Mouse (Mus musculus) c-Kit-negative CD71-positive TER-119-positive erythroid progenitor cells, embryonic 14.5 days (primary cell): ENCODE measurements around the gene Aes.

Experiments used
- DNase-seq: peaks from one replicate; pipeline ENCODE4 v3.0.0-alpha.2; 2013; ENCODE audit warnings: low read depth, low spot score

The Aes gene

DNA sequence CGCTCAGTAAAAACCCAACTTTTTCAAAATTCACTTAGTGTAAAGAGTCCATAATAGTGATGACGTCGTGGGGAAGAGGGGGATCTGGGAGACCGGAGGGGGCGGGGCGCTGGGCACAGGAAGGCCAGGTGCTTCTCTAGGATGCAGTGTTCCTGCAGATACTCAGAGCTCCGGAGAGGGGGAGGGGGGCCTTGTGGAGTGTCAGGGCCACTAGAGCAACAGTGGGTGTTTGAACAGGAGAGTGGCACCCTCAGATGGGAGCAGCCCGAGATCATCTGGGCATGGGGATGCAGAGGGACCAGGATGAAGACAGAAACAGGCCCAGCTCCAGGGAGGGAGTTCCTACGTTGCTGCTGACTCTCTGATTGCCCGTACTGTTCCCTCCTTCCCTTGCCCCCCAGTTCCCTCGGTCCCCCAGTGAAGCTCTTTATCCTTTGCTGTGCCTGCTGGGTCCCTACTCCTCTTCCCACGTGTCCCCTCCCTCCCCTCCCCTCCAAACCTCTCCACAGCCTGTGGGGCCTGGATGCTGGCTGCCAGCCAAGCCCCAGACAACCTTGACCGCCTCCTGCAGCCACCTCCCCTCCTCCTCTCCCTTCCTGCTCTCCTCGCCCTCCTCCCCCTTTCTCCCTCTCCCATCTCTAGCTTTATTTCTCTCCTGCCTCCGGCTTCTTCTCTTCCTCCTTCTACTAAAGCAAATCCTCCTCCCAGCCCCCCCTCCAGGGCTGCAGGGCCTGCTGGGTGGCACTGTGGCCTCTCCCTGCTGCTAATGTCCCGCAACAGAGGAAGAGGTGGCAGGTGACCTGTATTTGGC, 9.3 kb downstream of the Aes start:
- no peak for DNase-seq

DNA sequence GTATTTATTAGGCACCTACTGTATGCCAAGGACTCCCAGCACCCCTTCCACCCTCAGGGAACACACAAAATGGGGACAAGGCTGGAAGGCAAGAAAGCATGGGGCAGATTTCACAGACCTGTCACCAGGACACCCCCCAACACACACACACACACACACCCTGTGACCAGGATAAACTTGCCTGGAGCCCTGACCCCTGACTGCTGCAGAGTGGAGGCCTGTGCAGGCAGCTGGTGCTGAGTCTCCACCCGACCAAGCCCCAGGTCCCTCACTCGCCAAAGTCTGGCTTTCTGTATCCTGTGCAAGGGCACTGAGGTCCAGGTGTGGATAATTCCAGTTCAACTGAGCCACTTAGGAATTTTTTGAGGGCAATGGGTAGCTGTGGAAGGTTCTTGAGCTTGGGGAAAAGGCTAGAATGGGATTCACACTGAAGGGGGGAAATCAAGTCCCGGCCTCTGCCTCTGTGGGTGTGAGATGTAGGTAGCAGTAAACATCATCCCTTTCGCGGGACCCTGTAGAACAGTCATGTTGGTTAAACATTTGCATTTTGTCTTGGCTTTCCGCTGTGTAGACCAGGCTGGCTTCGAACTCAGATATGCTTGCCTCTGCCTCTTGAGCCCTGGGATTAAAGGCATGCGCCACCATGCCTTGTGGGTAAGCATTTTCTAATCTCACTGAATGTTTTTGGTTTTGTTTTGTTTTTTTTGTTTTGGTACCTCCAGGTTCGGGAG, 10.4 kb downstream of the Aes start:
- no peak for DNase-seq

DNA sequence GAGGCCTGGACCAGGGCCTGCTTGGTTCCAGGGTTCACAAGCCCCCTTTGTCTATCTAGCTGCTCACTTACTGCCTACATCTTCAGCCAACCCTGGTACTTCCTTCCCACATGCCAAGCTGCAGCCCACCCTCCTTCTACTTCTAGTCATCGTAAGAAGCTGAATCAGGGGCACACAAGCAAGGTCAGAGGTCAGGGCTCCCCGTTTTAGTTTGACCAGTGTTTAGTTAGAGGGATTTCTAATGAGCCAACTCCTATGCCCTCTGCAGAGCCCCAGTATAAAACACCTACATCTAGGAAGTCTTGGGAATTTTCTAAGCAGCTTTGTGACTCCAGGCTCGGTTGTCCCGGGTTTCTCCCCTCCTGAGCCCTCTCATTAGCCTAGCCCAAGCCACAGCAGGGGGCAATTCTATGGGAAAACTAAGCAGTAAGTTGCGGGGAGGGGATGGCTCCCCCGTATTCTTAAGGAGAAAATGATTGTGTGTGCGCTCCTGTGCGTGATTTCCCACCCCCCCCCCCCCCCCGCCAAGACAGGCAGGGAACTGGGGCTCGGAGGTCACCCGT, 11.0 kb downstream of the Aes start:
- DNase-seq = no peak

DNA sequence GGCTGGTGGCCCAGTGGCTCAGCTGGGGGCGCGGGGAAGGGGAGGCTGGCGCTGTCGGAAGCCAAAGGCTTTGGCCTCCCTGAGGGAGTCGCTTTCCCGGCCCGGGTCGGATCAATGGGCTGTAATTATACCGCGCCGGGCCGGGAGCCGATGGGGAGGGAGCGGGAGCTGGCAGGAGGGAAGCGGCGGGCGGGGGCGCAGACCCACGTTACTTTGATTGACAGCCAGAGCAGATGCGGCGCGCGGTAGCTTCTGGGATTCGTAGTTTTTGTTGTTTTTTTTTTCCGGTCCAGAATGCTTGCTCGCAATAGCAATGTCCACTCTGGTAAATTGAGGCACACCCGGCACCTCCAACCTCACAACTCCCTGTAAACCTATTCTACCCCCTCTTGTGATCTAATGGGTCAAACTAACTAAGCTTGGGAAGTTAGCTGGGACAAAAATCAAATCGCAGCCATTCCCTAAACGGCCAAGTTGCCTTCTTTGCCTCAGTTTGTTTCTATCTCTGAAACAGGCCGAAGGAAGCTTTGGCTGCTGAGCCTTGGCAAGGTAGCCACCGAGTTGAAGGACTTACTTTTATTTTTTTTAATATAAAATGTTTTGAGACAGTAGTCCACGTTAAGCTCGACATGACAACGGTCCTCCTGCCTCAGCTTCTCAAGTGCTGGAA, 11.7 kb downstream of the Aes start:
- peak; percentile 62 for DNase-seq

DNA sequence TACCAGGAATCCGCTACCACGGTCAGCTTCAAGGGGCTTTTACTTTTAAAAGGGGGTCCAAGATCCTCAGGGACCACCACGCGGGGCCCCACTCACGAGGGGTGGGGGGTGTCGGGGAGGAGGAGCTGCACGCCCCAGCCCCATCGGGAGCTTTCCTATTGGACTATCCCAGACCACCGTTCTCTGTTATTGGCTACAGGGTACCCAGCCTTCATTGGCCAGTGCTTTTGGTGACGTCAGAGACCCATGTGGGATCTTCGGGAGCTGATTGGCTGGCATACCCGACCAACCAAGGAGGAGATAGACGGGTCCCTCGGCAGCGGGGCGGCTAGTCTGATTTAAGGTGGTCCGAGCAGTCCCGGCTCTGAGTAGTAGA, 12.2 kb downstream of the Aes start:
- DNase-seq = peak; percentile 91

DNA sequence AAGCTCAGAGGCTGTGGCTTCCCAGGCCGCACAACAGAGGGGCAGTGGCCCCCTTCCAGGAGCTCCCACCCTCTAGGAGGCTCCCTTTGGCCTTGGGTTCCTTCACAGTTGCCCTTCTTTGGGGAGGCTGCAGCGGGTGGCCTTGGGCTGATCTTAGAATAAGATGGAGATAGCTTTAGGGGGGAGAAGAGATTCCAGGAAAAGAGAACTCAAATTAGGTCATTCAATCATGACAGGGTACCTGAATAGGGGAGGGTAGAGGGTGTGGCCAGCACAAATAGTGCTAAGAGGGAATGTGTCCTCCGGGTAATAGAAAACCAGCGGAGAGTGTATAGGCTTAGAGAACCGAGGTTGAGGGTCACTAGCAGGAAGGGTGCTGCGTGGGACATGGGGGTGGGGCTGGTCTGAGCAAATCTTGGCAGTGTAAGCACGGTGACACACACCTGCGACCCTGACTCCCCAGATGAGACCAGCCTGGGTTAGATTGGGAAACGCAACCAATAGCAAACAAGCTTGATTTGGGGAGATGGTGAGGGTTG, 12.9 kb downstream of the Aes start:
- no peak for DNase-seq

DNA sequence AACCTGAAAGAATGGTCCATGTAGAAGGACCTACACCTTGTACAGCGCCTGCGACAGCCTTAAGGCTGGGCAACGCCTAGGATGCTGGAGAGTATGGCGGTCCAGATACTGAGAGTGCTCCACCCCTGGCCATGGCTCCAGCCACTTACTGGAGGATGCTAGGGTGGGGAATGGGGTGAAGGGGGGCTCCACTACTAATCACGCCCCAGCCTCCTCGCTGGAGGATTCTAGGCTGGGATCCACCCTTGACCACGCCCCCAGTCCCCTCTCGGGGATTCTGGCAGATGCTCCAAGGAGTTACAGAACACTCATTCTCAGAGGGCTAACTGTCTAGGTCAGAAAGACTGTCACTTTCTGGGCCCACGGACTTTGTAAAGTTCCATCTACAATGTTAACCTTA, 13.7 kb downstream of the Aes start:
- no peak for DNase-seq

DNA sequence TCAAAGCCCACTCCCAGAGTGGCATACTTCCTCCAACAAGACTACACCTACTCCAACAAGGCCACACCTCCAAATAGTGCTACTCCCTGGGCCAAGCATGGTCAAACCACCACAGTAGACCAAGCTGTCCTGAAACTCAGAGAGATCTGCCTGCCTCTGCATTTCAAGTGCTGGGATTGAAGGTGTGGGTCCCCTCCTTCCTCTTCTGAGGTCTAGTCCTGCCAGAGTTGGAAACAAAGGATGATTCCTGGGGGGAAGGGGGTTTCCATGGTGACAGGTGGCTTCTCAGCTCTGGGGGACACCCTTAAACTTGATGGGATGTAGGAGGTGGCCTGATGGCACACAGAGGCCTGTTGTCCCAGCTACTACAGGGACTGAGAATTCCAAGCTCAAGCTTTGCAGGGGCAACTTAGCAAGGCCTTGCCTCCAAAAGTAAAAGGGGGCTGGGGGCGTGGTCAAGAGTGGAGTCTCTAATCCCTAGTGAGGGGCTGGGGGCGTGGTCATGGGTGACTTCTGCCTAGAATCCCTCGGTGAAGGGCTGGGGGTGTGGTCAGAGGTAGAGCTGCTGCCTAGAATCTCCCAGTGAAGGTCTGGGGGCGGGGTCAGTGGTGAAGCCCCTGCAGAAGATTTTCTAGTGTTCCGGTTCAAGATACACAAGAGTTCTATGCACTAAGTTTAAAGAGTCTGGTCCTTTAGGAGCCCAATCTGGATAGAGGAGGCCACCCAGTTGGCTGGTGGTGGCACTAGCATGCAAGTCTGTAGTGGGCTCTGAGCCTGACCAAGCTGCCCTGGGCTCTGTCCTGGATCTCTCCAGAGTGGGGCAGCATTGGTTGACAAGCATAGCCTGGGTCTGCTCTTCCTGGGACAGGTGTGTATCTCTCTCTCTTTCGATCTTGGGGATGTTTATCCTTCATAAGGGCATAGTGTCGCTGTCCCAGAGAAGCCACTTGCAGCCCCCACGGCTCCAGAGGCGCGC, 15.1 kb downstream of the Aes start, which contains the start of gene Tle2:
Gene Tle2, plus strand, starts transcription at position 481 of the 976 bp plus-strand sequence.
- DNase-seq = no peak

DNA sequence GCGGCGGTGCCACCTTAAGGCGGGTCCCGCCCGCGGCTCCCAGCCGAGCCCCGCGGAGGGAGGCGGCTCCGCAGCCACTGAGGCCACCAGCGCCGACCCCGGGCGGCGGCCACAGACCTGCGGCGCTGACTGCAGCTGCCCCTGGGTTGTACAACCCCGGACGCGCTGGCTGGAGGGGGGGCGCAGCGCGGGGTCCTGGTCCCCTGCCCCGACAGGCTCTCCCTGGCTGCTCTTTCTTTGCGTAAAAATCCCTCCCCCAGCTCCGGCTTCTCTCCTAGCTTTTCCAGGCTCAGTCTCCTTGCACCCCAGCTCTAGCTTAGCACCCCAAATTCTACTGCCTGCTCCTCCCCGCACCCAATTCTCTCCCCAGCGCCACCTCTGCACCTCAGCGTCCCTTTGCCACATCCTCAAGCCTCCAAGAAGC, 15.9 kb downstream of the Aes start:
- DNase-seq = no peak

DNA sequence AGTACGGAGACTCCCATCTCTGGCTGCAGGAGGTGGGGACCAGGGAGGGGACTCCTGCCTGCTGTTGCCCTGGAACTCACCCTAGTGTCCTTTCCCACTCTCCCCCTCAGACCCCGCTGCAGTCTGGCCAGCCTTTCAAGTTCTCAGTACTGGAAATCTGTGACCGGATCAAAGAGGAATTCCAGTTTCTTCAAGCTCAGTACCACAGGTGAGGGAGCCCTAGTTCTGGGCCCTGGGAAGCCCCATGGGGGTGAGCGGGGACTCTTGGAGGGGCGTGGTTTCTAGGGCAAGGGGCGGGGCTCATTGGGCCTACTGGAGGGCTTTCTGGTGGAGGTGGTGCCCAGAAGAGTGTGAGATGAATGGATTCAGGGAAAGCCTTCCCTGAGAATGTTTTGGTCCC, 16.4 kb downstream of the Aes start:
- DNase-seq = no peak

DNA sequence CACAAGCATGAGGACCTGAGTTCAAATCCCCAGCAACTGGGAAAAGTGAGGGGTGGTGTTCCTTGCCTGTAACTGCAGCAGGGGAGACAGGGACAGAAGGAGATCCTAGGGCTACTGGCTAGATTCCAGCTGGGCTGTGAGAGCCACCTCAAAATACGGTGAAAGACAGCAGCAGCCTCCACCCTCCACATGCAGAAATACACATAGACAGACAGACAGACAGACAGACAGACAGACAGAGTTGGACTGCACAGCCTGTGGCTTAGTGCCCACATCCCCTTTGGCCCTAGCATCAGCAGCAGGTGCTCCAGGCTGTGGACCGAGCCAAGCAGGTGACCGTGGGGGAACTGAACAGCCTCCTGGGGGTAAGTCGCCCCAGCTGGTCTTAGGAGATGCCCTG, 20.7 kb downstream of the Aes start:
- no peak for DNase-seq

DNA sequence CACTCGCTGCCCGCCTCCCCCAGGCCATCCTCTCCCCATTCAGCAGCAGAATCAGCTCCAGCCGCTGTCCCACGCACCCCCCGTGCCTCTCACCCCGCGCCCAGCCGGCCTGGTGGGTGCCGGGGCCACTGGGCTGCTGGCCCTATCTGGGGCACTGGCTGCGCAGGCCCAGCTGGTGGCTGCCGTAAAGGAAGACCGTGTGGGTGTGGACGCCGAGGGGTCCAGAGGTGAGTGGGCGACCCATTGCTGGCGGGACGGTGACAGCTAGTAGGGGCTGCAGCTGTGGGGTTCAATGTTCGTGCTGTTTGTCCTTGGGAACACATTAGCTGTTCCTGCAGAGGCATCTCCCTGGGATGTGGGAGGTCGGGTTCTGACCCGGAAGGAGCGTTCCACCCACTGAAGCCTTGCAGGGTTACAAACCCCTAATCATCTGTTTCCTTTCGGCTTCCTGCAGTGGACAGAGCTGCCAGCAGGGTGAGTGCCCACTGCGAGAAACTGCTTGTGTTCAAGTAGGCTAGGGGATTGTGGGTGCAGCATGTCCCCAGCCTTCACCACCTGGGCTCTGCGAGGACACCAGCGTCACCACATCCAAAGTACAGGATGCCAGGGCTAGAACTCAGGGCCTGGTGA, 21.3 kb downstream of the Aes start:
- no peak for DNase-seq

DNA sequence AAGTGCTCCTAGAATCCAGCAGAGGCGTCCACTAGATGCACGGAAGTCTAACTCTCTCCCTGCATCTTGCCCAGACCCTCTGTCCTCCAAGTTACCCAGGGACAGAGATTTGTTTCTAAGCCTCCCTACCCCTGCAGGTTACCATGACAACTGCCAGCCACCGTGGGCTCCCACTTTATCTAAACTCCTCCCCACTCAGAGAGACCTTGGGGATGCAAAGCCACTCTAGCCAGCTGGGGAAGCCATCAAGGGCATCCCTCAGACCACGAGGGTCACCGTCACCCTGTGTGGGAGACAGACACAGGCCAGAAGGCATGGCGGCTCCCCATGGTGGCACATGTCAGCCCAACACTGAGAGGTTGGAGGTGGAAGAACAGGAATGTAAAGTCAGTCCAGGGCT, 24.1 kb downstream of the Aes start:
- no peak for DNase-seq

DNA sequence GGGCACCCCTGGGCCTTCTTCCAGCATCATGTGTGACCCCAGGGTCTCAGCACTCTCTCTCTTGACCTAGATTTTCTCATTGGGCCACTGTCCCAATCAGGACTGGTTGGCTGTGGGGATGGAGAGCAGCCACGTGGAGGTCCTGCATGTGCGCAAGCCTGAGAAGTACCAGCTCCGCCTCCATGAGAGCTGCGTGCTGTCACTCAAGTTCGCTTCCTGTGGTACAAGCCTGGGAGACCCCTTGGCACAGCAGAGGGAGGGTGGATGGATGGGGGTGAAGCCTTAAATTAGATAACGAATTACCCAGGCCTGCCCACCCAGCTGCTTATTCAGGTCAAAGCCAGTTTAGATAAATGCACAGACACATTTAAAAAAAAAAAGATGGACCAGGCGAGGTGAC, 29.5 kb downstream of the Aes start:
- no peak for DNase-seq

DNA sequence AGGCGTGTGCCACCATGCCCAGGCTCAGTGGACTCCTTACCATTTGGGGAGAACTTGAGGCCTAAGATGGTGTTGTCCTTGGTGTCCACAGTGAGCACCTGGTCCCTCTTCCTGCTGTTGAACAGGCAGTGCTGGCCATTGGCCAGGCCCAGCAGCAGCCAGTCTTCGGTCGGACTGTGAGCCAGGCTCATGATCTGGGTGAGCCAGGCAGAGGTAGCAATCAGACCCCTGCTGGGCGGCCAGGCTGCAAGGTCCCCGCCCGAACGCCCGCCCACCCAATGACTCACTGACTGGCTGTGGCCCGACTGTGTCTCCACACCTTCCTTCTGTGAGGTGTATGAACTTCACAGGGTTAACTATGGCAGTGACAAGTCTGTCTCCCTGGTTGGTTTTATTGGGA, 32.6 kb downstream of the Aes start:
- DNase-seq = no peak

DNA sequence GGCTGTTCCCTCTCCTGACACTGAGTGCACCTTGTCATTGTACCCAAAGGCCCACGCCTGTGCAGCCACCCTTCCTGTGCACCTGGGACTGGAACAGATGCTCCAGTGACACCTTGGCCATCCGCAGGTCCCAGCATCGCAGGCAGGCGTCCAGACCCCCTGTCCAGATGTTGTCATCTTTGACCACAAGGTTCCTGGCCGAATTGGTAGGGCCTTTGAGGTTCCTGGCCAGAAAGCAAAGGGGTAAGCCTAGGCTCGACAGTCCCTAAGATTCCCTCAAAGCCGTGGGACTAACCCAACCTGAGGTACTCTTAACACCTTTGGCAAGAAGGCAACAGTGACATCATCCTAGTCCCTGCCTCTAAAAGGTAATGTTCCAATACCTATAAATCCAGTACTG, 33.3 kb downstream of the Aes start:
- no peak for DNase-seq

DNA sequence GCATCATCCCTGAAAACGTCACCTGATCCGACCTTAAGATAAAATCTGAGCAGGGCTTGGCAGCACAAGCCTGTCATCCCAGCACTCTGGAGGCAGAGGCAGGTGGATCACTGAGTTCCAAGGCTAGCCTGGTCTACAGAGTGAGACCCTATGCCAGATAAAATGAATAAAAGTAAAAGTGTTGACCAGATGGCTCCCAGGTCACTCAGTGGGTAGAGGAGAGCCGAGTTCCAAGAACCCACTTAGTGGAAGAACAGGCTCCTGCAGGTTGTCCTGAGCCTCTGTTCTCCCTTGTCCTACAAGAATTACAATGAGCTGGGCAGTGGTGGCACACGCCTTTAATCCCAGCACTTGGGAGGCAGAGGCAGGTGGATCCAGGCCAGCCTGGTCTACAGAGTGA, 33.9 kb downstream of the Aes start:
- no peak for DNase-seq

DNA sequence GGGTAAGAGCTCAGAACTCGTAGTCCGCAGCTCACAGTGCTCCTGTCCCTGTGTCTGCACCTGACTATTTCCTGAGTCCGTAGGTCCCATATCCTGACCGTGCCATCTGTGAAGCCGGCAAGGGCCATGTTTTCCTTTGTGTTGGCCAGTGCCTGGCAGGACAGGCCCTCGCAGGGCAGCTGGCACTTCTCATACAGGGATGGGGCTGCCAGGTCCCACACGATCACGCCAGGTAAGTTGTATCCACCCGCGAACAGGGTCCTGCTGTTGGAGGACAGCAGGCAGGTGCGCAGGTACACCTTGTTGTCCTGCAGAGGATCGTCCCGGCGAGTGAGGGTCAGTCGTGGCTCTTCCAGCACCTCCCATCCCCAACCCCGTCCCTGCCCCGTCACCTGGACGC, 34.6 kb downstream of the Aes start:
- no peak for DNase-seq

DNA sequence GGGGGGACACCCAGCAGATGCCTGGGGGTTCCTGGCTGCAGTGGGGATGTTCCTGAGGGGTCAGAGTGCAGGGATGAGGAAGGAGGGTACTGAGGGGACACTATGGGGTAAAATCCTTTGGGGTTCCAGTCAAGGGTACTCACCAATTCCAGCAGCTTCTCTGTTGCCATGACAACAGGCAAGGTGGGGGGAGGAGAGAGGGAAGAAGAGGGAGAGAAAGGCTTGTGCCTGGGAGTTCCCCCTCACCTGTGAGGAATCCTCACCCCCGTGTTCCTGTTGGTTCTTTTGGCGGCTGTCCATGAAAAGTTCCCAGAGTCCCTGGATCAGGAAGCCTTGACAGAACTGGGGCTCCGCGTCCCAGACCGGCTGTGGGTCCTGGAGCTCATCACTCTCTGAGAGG, 36.3 kb downstream of the Aes start:
- no peak for DNase-seq

DNA sequence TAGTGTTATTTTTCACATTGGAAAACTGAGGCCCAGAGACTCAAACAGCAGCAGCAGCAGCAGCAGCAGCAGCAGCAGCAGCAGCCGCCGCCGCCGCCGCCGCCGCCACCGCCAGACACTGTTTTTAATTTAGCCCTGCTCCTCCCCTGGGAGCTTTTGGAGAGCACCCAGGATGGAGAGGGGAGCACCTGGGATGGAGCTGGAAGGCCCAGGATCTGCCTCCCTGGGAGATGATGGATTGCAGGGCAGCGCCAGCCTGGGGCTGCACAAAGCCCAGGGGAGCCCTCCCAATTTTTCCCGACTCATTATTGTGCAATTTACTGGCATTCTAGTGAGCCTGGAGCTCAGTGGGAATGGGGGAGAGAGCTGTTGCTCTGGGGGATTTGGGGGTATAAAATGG, 37.3 kb downstream of the Aes start:
- no peak for DNase-seq
